Mouse (Mus musculus): ENCODE measurements around the gene Syne3. TPM values are rescaled to one million over a fixed set of nuclear protein-coding genes. Genes with fewer than 3 reads are reported as not detected.

Gene Syne3
- 24.0 and 25.7 TPM in 2 replicates for polyA plus RNA-seq (2012)

DNA sequence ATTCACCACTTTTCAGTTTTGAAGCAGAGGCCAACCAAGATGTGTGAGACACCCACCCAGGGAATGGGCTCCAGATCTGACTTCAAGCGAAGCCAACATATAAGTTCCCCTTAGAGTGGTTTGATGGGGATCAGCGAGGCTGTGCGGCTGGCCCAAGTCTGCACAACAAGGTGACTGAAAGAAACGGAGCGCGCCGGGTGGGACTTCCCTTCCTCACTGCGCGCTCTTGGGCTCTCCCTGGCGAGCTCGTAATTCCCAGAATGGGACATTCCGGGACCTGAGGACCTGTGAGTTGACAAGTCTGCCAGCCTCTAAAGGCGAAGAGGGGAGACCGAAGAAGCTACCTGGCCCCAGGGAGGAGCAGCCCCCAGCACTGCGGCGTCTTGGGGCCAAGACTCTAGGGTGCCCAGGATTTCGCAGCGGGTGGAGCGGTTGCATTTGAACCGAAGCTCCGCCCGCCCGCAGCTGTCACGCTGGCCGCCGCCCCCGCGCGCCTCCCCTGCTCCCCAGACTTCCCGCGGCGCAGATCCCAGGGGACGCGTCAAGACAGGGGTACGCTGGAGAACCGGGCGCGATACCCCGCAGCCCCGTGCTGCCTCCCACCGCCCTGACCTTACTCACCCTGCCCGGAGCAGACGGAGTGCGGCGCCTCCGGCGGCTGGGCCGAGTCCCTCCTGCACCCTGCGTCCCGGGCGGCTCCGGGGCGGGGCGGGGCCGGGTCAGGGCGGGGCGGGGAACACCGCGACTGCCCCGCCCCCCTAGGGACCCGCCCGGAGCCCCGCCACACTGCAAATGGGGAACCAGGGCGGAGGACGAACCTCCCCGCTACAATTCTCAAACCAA lies at the start of gene Syne3:
Gene Syne3 (minus strand): TSS at position 440 of the 843 bp plus-strand sequence.

DNA sequence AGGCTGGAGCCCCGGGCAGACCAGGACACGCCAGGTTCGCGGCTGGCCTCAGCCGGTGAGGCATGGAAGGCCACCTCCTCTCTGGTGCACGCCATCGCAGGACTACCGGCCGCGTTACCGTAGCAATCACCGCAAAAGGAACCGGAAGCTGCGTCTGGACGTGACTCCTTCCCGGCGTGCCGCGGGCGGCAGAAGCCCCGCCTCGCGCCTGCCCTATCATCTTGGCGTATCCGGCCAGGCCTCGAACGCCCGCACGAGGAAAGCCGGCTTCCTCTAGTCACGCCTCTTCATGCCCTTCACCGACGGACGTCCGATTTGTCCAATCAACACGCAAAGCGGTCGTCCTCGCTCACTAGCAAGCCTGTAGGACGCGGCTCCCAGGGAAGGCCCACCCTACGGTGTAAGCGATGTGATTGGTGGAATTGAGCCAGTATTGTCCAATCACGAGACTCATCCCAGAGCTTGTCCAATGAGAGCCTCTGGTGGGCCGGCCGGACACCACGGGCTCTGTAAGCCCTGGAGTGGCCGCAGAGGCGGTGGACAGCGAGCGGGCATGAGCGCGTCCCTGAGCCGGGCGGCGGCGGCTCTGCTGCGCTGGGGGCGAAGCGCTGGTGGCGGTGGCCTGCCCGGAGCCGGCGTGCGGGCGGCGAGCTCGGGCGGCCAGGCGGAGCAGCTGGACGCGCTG lies 22.7 kb upstream of the Syne3 start, which contains the start of gene Glrx5:
Gene Glrx5 (plus strand): TSS at position 542 of the 685 bp plus-strand sequence.

Other genes with a start within 250 kb of the Syne3 start
- 0.13 and 0.18 TPM in 2 replicates for gene Clmn, start 144.7 kb downstream of the Syne3 start, polyA plus RNA-seq (2012)
- gene Glrx5, start 22.9 kb upstream of the Syne3 start, polyA plus RNA-seq (2012): 81.9 and 122 TPM in 2 replicates
- gene Tcl1b2, start 136.2 kb upstream of the Syne3 start, polyA plus RNA-seq (2012): not detected in 2 replicates
- gene Tcl1b1, start 149.9 kb upstream of the Syne3 start, polyA plus RNA-seq (2012): not detected in 2 replicates
- gene Tcl1b5, start 166.5 kb upstream of the Syne3 start, polyA plus RNA-seq (2012): not detected in 2 replicates
- gene Tcl1b3, start 181.2 kb upstream of the Syne3 start, polyA plus RNA-seq (2012): not detected in 2 replicates
- gene Tcl1b4, start 192.1 kb upstream of the Syne3 start, polyA plus RNA-seq (2012): not detected in 2 replicates
- gene Tcl1, start 213.0 kb upstream of the Syne3 start, polyA plus RNA-seq (2012): not detected in 2 replicates